Mouse (Mus musculus) brain, embryonic 14.5 days (tissue): ENCODE measurements around the gene Map4k4. TPM values are rescaled to one million over a fixed set of nuclear protein-coding genes. Genes with fewer than 3 reads are reported as not detected.
A peak's percentile ranks its signal among the peaks of the same experiment; 100 is the strongest.

ENCODE experiments used
- DNase-seq: peaks from one replicate; pipeline ENCODE4 v3.0.0-alpha.2; 2011; ENCODE audit warnings: low read depth
- CTCF ChIP-seq: fragments of 200-500 bp; IDR thresholded peaks from 2 replicates; pipeline ENCODE4 v1.5.1; 2012; ENCODE audit warnings: inconsistent platforms, mild to moderate bottlenecking, moderate library complexity, borderline replicate concordance; ENCODE audit not compliant: insufficient read depth, insufficient read length; ENCODE audit errors: extremely low read depth
- POLR2A ChIP-seq: fragments of 200-500 bp; IDR thresholded peaks from 2 replicates; pipeline ENCODE4 v1.6.1; 2012; ENCODE audit warnings: mild to moderate bottlenecking, inconsistent platforms, borderline replicate concordance; ENCODE audit not compliant: poor library complexity, insufficient read depth, insufficient read length, severe bottlenecking; ENCODE audit errors: extremely low read depth
- polyA plus RNA-seq: library from polyadenylated mRNA; depleted of rRNA; stranded (reverse); fragments of >200 nt; gene quantifications from 2 replicates; pipeline ENCODE4 v1.2.3, GENCODE M21; 2012

Gene Map4k4
- polyA plus RNA-seq, 1 experiment, result 424 TPM

GRCm38 (mm10) chr1:39877981-39878380, 22.7 kb upstream of the Map4k4 start:
- DNase-seq, result no peak
- no peak for TF ChIP-seq CTCF
- TF ChIP-seq POLR2A, result no peak

- DNase-seq, result no peak
- TF ChIP-seq POLR2A, result no peak
- TF ChIP-seq CTCF, result no peak
Observed at GRCm38 (mm10) chr1:39882505-39882904, 18.2 kb upstream of the Map4k4 start.

GRCm38 (mm10) chr1:39884803-39885515, 15.8 kb upstream of the Map4k4 start:
- DNase-seq, result peak; percentile 82
- TF ChIP-seq POLR2A, result no peak
- no peak for TF ChIP-seq CTCF

GRCm38 (mm10) chr1:39887997-39888396, 12.7 kb upstream of the Map4k4 start:
- DNase-seq, result no peak
- TF ChIP-seq POLR2A (no peak), CTCF (no peak)

- TF ChIP-seq POLR2A, result no peak
- TF ChIP-seq CTCF, result no peak
Observed at GRCm38 (mm10) chr1:39889429-39889828, 11.3 kb upstream of the Map4k4 start.

GRCm38 (mm10) chr1:39889973-39890372, 10.7 kb upstream of the Map4k4 start:
- no peak for TF ChIP-seq POLR2A
- TF ChIP-seq CTCF, result no peak
- no peak for DNase-seq

More at GRCm38 (mm10) chr1:39889429-39889828, 11.3 kb upstream of the Map4k4 start:
- DNase-seq, result no peak

- TF ChIP-seq POLR2A (no peak), CTCF (no peak)
- no peak for DNase-seq
Observed at GRCm38 (mm10) chr1:39893153-39893880, 7.4 kb upstream of the Map4k4 start.

- peak; percentile 37 for DNase-seq
- TF ChIP-seq POLR2A, result no peak
- TF ChIP-seq CTCF, result no peak
Observed at GRCm38 (mm10) chr1:39895097-39895496, 5.6 kb upstream of the Map4k4 start.

GRCm38 (mm10) chr1:39895506-39895905, 5.2 kb upstream of the Map4k4 start:
- no peak for DNase-seq
- TF ChIP-seq POLR2A, result no peak
- no peak for TF ChIP-seq CTCF

- DNase-seq, result no peak
- no peak for TF ChIP-seq POLR2A
- no peak for TF ChIP-seq CTCF
Observed at GRCm38 (mm10) chr1:39896581-39896980, 4.1 kb upstream of the Map4k4 start.

GRCm38 (mm10) chr1:39898686-39899085, 2.0 kb upstream of the Map4k4 start:
- TF ChIP-seq POLR2A (no peak), CTCF (no peak)
- DNase-seq, result no peak
